Mouse (Mus musculus) cerebellum, adult 2 months (tissue): Measurements from ENCODE around the gene Lmnb2.

Experiments
- CTCF ChIP-seq: fragments of 200-500 bp; IDR thresholded peaks from 2 replicates; pipeline ENCODE4 v1.5.1; 2011; ENCODE audit warnings: low read depth, mild to moderate bottlenecking, control low read depth, low read length, moderate library complexity, borderline replicate concordance; ENCODE audit not compliant: insufficient read depth
- POLR2A ChIP-seq: fragments of 200-500 bp; IDR thresholded peaks from 2 replicates; pipeline ENCODE4 v1.6.1; 2011; ENCODE audit warnings: low read length, control low read depth, borderline replicate concordance; ENCODE audit not compliant: insufficient read depth

DNA sequence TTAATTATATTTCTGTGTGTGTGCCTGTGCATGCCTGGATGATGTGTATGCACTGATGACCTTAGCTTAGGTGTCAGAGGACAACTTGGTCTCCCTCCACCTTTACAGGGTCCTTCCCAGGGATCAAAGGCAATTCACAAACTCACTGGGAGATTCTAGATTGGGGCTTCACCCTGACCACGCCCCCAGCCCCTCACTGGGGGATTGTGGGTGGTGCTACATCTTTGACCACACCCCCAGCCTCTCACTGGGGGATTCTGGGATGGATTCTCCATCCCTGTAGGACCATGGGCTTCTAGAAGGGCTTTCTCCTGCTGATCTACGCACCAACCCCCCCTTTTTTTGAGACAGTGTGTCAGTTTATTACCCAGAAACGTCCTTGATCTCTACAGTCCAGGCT lies 7.4 kb upstream of the Lmnb2 start:
- TF ChIP-seq CTCF (no peak), POLR2A (no peak)
